ENCODE assay signal across 13 mouse cellular contexts in the genomic region with DNA sequence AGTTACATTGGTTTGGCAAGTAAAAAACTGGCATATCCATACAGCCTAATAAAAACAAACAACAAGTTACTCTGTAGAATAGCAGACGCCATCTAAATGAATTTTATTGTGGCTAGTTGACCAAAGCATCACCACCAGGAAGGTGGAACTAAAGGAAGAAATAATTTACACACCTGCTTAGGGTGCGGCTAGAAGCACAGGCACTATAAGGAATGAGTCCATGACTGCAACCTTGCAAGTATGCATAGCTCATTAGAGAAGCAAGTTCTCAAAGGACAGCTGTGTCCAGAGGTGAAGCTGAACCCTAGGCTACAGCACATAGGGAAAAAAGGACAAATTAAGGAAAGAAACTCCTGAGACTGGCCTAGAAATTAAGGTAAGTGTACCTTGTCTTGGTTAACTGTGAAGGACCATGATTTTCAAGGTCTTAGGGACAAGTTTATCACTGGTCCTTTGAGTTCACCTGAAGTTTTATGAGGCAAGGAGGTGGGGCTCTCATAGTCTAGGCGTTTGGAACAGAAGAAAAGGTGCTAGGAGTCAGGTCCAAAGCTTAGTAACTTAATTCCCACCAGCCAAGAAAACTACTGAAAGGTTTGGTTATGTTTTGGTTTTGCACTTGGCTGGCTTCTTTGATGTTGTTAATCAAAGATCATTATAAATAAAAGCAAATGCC.
"Had no signal": no experiment of that assay in that cellular context is flagged by ENCODE, and none has a peak within 500 bp of the region (broad histone marks: within the 10 kb centered on the region; RNA-seq: fewer than 3 reads in every experiment).

No protein-coding gene starts in this region.

- DNase-seq: lung, adult 18-20 months; lung, embryonic 14.5 days; lung, postnatal 10 days; lung, postnatal 4 days; right cerebral cortex, postnatal 14 days; spleen, adult 18-20 months; thymus, adult 2 months; thymus, postnatal 25 days; thymus, postnatal 4 days had no signal

- H3K4me2 ChIP-seq: lung, embryonic 14.5 days; midbrain, embryonic 13.5 days; midbrain, embryonic 15.5 days; neural tube, embryonic 12.5 days had no signal

- H3K4me3 ChIP-seq: midbrain, embryonic 10.5 days; midbrain, embryonic 13.5 days; midbrain, embryonic 15.5 days; neural tube, embryonic 12.5 days had no signal

- H3K9ac ChIP-seq: lung, embryonic 14.5 days; midbrain, embryonic 13.5 days; midbrain, embryonic 15.5 days; neural tube, embryonic 12.5 days had no signal

- H3K4me1 ChIP-seq: midbrain, embryonic 10.5 days; midbrain, embryonic 13.5 days; neural tube, embryonic 12.5 days had no signal

- H3K27me3 ChIP-seq: midbrain, embryonic 13.5 days; midbrain, embryonic 15.5 days; neural tube, embryonic 12.5 days had no signal

- H3K9me3 ChIP-seq: midbrain, embryonic 10.5 days; midbrain, embryonic 13.5 days; midbrain, embryonic 15.5 days; neural tube, embryonic 12.5 days had no signal

- ATAC-seq: midbrain, embryonic 13.5 days; midbrain, embryonic 15.5 days had no signal

- H3K36me3 ChIP-seq: midbrain, embryonic 13.5 days; midbrain, embryonic 15.5 days; neural tube, embryonic 12.5 days had no signal

- H3K27ac ChIP-seq: midbrain, embryonic 10.5 days; midbrain, embryonic 13.5 days; midbrain, embryonic 15.5 days; neural tube, embryonic 12.5 days had no signal
